Mouse (Mus musculus) layer of hippocampus, postnatal 14 days (tissue): ENCODE results near the gene Prkcq. TPM values are rescaled to one million over a fixed set of nuclear protein-coding genes. Genes with fewer than 3 reads are reported as not detected.

Source experiments
- DNase-seq, 2 experiments: peaks; one replicate each; pipeline ENCODE4 v3.0.0; 2021 to 2022; ENCODE audit warnings: low spot score in 2 of 2, mixed read lengths in 1 of 2
- total RNA-seq, 2 experiments: library from RNA; stranded (reverse); gene quantifications; 2 replicates each; pipeline ENCODE4 v1.2.3; 2021

Gene Prkcq
- total RNA-seq, 2 experiments from 2014 or later, result 14.3 to 15.2 TPM

GRCm38 (mm10) chr2:11216847-11217246, 44.9 kb downstream of the Prkcq start:
- no peak for DNase-seq

DNA sequence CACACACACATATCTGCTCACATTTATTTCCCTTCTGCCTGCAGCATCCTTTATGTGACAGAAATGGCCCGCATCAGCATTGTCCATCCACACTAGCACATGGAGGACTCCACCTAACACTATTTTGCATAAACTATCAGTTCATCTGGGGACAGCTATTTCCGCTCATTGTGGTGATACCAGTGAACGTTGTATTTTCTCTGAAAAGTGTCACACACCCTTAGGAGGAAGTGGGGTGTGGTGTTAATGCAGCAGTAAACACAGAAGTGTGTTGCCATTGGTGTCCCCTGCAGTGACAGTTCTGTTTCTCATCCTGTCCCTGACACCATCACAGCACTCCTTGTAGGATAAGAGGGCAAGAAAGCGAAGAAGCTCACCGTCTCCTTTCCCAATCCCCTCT, 46.2 kb downstream of the Prkcq start:
- no peak for DNase-seq

DNA sequence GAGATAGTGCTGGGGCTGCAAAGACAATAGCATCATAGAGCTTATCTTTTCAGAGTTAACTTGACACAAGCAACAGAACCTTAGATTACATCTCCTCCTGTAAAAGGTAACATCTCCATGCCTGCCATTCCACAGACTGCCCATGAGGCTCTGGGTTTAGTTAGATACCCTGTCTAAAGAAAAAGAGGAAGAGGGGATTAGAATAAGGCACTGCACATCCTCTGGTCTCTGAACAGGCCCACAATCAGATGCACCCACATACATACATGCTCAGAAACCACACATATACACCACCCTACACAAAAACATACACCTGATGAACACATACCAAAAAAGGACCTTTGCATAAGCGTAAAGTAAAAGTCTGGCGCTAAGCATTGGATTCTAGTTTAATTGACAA, 47.4 kb downstream of the Prkcq start:
- DNase-seq, result no peak

DNA sequence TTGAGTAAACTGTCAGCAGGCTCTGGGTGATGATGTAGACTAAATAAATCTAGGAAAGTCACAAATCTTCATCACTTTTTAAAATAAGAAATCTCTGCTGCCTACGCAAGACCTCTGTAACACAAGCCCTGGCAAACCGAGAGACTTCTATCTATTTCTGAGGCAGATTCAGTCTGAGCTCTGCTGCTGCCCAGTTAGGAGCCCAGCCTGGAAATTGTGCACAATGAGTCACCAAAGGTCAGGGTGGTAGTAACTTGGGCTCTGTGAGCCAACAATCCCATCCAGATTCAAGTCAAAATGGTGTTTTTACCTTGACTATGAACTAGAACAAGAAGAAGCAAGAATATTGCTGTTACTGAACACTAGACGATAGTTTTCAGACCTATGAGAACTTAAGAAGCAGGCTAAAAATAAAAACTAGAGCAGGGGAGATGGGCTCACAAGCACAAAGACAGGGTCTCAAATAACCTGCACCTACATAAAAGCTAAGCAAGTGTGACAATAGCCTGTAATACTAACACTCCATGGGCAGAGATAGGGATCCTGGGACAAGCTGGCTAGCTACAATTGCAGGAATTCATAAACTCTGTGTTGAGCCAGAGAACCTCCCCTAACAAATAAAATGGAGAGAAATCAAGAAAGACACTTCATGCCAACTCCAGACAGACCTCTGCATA, 53.0 kb downstream of the Prkcq start:
- no peak for DNase-seq

GRCm38 (mm10) chr2:11225485-11225876, 53.6 kb downstream of the Prkcq start:
- no peak for DNase-seq

DNA sequence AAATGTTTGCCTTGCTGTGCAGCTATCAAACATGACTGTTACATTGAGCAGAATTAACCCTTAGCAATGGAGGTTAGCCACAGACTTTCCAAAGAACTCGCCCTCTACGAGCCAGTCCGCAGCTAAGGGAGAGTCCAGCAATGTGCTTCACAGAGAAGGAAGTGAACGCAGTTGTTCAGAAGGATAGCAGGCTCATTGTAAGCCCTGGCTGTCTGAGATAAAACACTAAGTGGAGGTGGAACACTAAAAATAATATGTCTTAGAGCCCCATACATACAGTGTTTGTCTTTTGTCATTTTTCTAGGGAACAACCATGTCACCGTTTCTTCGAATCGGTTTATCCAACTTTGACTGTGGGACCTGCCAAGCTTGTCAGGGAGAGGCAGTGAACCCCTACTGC, 54.6 kb downstream of the Prkcq start:
- DNase-seq, result no peak

DNA sequence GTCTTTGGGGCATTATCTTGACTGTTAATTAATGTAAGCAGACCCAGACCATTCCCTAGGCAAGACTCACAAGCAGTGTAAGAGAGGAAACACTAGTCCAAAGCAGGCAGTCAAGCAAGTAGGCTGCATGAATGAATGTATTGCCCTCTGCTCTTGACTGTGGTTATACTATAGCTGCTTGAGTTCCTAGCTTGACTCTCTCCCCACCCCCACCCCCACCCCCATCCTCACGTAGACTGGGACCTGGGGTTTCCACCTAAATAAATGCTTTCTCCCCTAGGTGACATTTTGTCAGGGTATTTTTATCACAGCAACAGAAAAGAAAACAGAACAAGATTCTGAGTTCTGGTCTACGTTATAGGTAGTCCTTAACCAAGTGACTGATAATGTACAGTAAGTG, 57.2 kb downstream of the Prkcq start:
- DNase-seq, result no peak

DNA sequence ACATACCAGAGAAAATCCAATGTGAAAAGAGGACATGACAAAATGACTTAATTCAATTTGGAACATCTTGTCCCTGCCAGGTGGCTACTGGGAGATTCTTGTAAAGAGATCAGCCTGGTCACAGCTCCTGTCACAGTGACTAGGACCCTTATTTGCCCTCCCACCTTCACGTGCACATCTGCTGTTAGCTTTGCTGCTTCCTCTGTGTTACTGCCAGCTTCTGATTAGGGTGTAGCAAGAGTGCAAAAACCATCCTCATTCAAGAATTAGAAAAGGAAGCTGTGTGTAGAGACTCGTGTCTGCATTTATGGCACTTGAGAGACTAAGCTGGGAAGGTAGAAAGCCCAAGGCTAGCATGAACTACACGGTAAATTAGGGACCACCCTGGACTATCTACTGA, 59.2 kb downstream of the Prkcq start:
- no peak for DNase-seq

GRCm38 (mm10) chr2:11231988-11232387, 60.1 kb downstream of the Prkcq start:
- DNase-seq, result no peak

DNA sequence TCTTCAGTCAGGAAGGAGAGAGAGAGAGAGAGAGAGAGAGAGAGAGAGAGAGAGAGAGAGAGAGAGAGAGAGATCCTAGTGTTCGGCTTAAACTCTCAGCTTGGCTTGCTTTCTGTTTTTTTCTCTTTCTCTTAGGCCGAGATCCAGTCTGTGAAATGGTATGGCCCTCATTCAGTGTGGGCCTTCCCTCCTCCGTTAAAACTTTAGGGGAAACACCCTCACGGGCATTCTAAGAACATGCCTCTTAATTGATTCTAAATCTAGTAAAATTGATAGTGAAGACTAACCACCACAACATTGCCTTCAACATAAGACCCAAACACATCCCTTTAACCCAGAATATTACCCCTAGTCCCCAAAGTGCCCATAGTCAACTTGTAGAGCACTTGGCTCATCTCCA, 66.3 kb downstream of the Prkcq start:
- no peak for DNase-seq

- no peak for DNase-seq
Observed at GRCm38 (mm10) chr2:11239523-11239922, 67.6 kb downstream of the Prkcq start.

GRCm38 (mm10) chr2:11245926-11246325, 74.0 kb downstream of the Prkcq start:
- DNase-seq, result no peak

- peak; percentile 6 to 18 for DNase-seq
Observed at GRCm38 (mm10) chr2:11253945-11254344, 82.0 kb downstream of the Prkcq start.

DNA sequence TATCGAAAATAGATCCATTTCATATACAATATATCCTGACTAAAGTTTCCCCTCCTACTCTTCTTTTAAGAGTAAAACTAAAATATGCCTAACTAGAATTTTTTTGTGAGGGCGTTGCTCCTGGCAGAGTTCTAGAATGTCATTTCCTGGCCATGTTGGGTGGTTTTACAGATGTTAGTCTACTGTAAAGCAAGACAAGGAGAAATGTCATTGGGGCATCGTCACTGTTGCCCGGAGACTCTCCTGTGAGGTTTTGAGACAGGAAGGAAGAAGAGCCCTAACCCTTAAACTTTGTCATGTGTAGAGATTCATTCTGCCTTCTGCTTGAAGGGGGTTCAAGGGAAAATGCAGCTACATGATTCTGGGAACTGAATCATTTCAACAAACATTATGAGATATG, 82.5 kb downstream of the Prkcq start:
- no peak for DNase-seq

DNA sequence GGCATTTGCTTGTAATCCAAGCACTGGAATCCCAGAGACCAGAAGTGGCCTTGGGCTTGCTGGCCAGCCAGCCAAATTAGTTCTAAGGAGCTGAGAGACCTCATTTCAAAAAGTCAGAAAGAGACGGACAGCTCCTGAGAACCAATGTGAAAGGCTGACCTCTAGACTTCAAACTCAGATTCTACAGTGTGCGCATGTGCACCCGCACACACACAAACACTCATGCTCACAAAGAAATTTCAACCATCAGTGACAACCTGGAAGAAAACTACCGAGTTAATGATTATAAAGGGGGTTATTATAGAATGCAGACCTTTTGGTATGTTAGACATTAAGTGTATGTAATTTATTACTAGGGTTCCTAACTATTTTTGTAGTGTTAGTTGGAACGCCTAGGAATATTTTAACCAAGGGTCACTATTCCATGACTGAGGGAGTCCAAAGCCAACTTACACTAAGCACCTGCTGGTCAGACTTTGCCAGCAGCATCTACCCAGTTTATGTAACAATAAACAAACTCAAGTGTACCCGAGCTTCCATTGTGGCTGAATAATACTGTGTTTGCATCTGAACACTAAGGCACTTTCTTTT, 85.4 kb downstream of the Prkcq start:
- DNase-seq, result no peak

DNA sequence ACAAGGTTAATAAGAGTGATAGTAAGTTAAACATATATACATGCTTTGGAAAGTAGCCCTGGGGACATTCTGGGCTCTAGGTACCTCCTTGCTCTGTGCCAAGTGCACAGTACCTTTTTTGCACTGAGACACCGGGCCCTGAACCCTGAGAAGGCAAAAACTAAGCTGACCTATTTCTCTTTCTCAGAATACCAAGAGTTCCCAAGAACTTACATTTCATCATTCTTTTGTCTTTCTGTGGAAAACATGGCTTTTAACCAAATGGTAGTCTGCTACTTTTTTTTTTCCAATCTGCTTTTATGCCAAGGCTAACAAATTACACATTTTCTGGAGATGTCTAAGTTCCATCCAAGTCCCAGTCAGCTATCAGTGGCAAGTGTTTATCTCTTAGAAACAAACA, 86.3 kb downstream of the Prkcq start:
- DNase-seq, result no peak

DNA sequence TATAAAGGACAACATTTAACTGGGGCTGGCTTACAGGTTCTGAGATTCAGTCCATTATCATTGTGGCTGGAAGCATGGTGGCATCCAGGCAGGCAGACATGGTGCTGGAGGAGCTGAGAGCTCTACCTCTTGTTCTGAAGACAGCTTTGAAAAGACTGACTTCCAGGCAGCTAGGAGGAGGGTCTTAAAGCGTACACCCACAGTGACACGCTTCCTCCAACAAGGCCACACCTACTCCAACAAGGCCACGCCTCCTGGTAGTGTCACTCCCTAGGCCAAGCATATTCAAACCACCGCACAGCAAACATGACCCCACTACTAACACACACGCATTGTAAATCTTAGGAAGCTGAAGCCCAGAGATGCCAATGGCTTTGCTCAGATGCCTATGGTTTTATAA, 87.5 kb downstream of the Prkcq start:
- no peak for DNase-seq

GRCm38 (mm10) chr2:11264836-11265235, 92.9 kb downstream of the Prkcq start:
- DNase-seq, result no peak

DNA sequence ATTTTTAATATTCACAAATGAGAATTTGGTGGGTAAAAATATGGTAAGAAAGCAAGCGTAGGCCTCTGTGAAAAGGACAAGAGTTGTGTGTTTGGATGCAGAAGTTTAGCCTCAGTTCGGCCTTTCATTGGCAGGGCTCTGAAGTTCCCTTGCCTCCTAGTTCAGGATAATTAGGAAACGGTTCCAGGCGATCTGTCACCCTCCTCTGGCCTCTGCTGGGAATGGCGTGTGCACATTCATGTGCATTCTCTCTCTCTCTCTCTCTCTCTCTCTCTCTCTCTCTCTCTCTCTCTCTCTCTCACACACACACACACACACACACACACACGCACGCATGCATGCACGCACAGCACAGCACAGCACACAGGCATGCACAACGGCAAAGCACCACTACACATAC, 93.5 kb downstream of the Prkcq start:
- no peak for DNase-seq

- no peak for DNase-seq
Observed at GRCm38 (mm10) chr2:11266294-11266693, 94.4 kb downstream of the Prkcq start.

DNA sequence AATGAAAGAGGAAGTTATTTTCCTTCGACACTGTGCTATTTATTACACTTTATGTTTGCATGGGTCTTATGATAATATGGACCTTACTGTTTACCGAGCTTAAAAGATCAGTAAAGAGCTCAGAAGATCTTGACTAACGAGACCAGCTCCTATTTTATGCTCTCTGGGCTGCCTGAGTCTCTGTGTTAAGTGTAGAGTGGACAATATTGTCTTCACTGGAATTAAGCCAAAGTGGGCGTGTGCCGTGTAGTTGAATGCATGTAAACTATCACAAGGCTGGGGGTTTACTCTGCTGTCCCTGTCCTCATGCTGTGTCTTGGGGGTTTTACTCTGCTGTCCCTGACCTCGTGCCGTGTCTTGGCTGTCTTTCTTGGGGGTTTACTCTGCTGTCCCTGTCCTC, 107.1 kb downstream of the Prkcq start:
- DNase-seq, result no peak

GRCm38 (mm10) chr2:11280247-11280646, 108.3 kb downstream of the Prkcq start:
- DNase-seq, result no peak

GRCm38 (mm10) chr2:11287834-11288530, 116.1 kb downstream of the Prkcq start:
- no peak for DNase-seq
